Comparison of ENCODE assay signal across 30 mouse cellular contexts in the genomic region with DNA sequence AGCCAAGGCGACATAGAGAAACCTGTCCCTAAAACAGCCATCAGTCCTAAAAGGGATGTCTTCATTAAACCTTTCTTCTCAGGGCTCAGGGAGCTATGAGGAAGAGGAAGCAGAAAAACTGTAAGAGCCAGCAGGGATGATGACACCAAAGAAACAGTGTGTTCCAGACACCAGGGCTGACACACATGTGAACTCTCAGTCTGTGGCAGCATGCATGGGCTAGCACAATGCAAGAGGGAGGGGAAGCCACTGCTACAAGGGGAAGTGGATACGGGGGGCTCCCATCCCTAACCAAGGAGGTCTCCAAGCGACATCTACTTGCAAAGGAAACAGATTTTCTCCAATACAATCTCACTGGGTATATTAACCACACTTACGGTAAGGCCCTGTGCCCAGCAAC. TPM values are rescaled to one million over a fixed set of nuclear protein-coding genes. Genes with fewer than 3 reads are reported as not detected.
DNase-seq lines count a peak whose midpoint lies in the region; ATAC-seq and TF ChIP-seq lines count a peak whose summit lies in the region.
"Had no signal": no experiment of that assay in that cellular context is flagged by ENCODE, and none has a peak within 500 bp of the region (broad histone marks: within the 10 kb centered on the region; RNA-seq: fewer than 3 reads in every experiment).

No protein-coding gene starts in this region.

- H3K36me3 ChIP-seq in lung, postnatal 0 days (ENCODE audit: insufficient read depth, low read length): no peaks in the 10 kb centered on the region
- H3K36me3 ChIP-seq in hindbrain, embryonic 10.5 days: no peaks in the 10 kb centered on the region
- no peaks in the 10 kb centered on the region for H3K36me3 ChIP-seq in intestine, embryonic 15.5 days
- H3K36me3 ChIP-seq: heart, embryonic 13.5 days; limb, embryonic 10.5 days; limb, embryonic 15.5 days; neural tube, embryonic 15.5 days had no signal

- TF ChIP-seq EP300 in lung, postnatal 0 days (IDR thresholded peaks at IDR 0.05): peak; percentile 26; the same call in 1 of the 2 replicates

- peaks cover 6% of the 10 kb centered on the region; the same call in 1 of the 2 replicates for H3K4me1 ChIP-seq in lung, postnatal 0 days (ENCODE audit: insufficient read depth, low read depth, low read length)
- peaks cover 13% of the 10 kb centered on the region for H3K4me1 ChIP-seq in hindbrain, embryonic 10.5 days (replicated peaks)
- H3K4me1 ChIP-seq in intestine, embryonic 15.5 days (replicated peaks): peaks cover 13% of the 10 kb centered on the region

- ATAC-seq in lung, postnatal 0 days: no peak
- peak; percentile 87 for ATAC-seq in granulocyte monocyte progenitor cell, adult 5-6 weeks (replicated peaks; ENCODE audit: poor library complexity, severe bottlenecking)
- ATAC-seq in megakaryocyte progenitor cell, adult 5-6 weeks (replicated peaks; ENCODE audit: poor library complexity): peak; percentile 78
- ATAC-seq in intestine, embryonic 15.5 days: no peak
- ATAC-seq: activated CD4-positive, CD25-positive, alpha-beta regulatory T cell, adult 4 months; forebrain, embryonic 16.5 days; hindbrain, embryonic 16.5 days; intestine, embryonic 16.5 days had no signal

- no peaks in the 10 kb centered on the region for H3K27me3 ChIP-seq in lung, postnatal 0 days (replicated peaks; ENCODE audit: insufficient read depth, low read length)
- no peaks in the 10 kb centered on the region for H3K27me3 ChIP-seq in hindbrain, embryonic 10.5 days (ENCODE audit: insufficient read depth, poor library complexity, severe bottlenecking)
- H3K27me3 ChIP-seq in intestine, embryonic 15.5 days (replicated peaks): no peaks in the 10 kb centered on the region
- H3K27me3 ChIP-seq: heart, embryonic 13.5 days; limb, embryonic 15.5 days; neural tube, embryonic 15.5 days had no signal

- no peak for TF ChIP-seq CTCF in lung, postnatal 0 days (IDR thresholded peaks at IDR 0.05)

- no peak overlapping the region for H3K9ac ChIP-seq in lung, postnatal 0 days (replicated peaks; ENCODE audit: low read depth)
- H3K9ac ChIP-seq in intestine, embryonic 15.5 days: no peak overlapping the region
- H3K9ac ChIP-seq: heart, embryonic 13.5 days; limb, embryonic 15.5 days; liver, embryonic 14.5 days; lung, embryonic 14.5 days; neural tube, embryonic 15.5 days had no signal

- DNase-seq in lung, postnatal 0 days (ENCODE audit: low spot score): peak; percentile 28
- DNase-seq in lung, postnatal 14 days: no peak
- no peak for DNase-seq in hindbrain, embryonic 10.5 days (ENCODE audit: low spot score)
- no peak for DNase-seq in left cerebral cortex, postnatal 14 days (ENCODE audit: low spot score in 2 of 2)
- DNase-seq: adrenal gland, adult 8-10 months; B cell, adult 2 months; cerebellum, adult 11-12 months; cerebellum, postnatal 10 days; heart, postnatal 10 days; kidney, adult 9 months; kidney, postnatal 25 days; layer of hippocampus, postnatal 36 days; lung, embryonic 14.5 days; lung, postnatal 36 days; midbrain, embryonic 14.5 days; right cerebral cortex, postnatal 25 days; thymus, postnatal 25 days had no signal

- H3K4me3 ChIP-seq in lung, postnatal 0 days (ENCODE audit: low read depth, low read length): no peak overlapping the region
- H3K4me3 ChIP-seq in hindbrain, embryonic 10.5 days: no peak overlapping the region
- no peak overlapping the region for H3K4me3 ChIP-seq in intestine, embryonic 15.5 days (replicated peaks)
- H3K4me3 ChIP-seq: erythroblast, embryonic 14.5 days; heart, embryonic 13.5 days; limb, embryonic 10.5 days; limb, embryonic 15.5 days; neural tube, embryonic 15.5 days had no signal

- 84% methylated on average over 4 of the region's 4 CpGs for WGBS in lung, postnatal 0 days
- WGBS in hindbrain, embryonic 10.5 days: 91% methylated on average over 4 of the region's 4 CpGs
- 94% methylated on average over 4 of the region's 4 CpGs for WGBS in intestine, embryonic 15.5 days

- no peaks in the 10 kb centered on the region for H3K9me3 ChIP-seq in lung, postnatal 0 days (ENCODE audit: low read length)
- no peaks in the 10 kb centered on the region for H3K9me3 ChIP-seq in hindbrain, embryonic 10.5 days
- no peaks in the 10 kb centered on the region for H3K9me3 ChIP-seq in intestine, embryonic 15.5 days
- H3K9me3 ChIP-seq: heart, embryonic 13.5 days; limb, embryonic 10.5 days; limb, embryonic 15.5 days; neural tube, embryonic 15.5 days had no signal

- H3K27ac ChIP-seq in lung, postnatal 0 days (ENCODE audit: low read length): no peak overlapping the region
- H3K27ac ChIP-seq in hindbrain, embryonic 10.5 days: no peak overlapping the region
- H3K27ac ChIP-seq in intestine, embryonic 15.5 days: no peak overlapping the region
- H3K27ac ChIP-seq: heart, embryonic 13.5 days; limb, embryonic 10.5 days; limb, embryonic 15.5 days; liver, embryonic 14.5 days; neural tube, embryonic 15.5 days had no signal

- intact Hi-C loops in left cerebral cortex, postnatal 14 days (cut with DNase I): no loop called here

- no peak overlapping the region for H3K4me2 ChIP-seq in lung, postnatal 0 days (replicated peaks; ENCODE audit: low read depth, low read length)
- no peak overlapping the region for H3K4me2 ChIP-seq in intestine, embryonic 15.5 days (replicated peaks)
- H3K4me2 ChIP-seq: heart, embryonic 13.5 days; limb, embryonic 15.5 days; lung, embryonic 14.5 days; neural tube, embryonic 15.5 days had no signal

RNA-seq across cellular contexts. Expression of gene Adamtsl4, which starts 18.6 kb away (rescaled TPM):
- polyA plus RNA-seq in lung, postnatal 0 days (2015; fragmentation: Nextera tagmentation; extraction: Ambion mirVana): 11.8 and 13.2 TPM in 2 replicates
- total RNA-seq in granulocyte monocyte progenitor cell, adult 5-6 weeks (2014; fragmentation: Nextera tagmentation): 0.23 and 1.4 TPM in 2 replicates
- 0.17 TPM in 1 of 2 replicates, not detected in the other for total RNA-seq in granulocyte monocyte progenitor cell, adult 5-6 weeks (2017)
- total RNA-seq in megakaryocyte progenitor cell, adult 5-6 weeks (2015): 0.17 and 1.4 TPM in 2 replicates
- 0.33 TPM in 1 of 2 replicates, not detected in the other for total RNA-seq in megakaryocyte progenitor cell, adult 5-6 weeks (2017)
- 0.73 and 0.86 TPM in 2 replicates for polyA plus RNA-seq in hindbrain, embryonic 10.5 days (2016; fragmentation: Nextera tagmentation; extraction: Ambion mirVana)
- polyA plus RNA-seq in intestine, embryonic 15.5 days (2015; fragmentation: Nextera tagmentation; extraction: Ambion mirVana): 2.3 and 3.0 TPM in 2 replicates
- 1 to 10 TPM; 2.0 TPM for total RNA-seq in left cerebral cortex, postnatal 14 days (2021)

RNA-seq across cellular contexts. Expression of gene Ecm1, which starts 33.1 kb away (rescaled TPM):
- 94.3 and 107 TPM in 2 replicates for polyA plus RNA-seq in lung, postnatal 0 days (2015; fragmentation: Nextera tagmentation; extraction: Ambion mirVana)
- total RNA-seq in granulocyte monocyte progenitor cell, adult 5-6 weeks (2014; fragmentation: Nextera tagmentation): 5.6 and 10.4 TPM in 2 replicates
- 0.30 TPM in 1 of 2 replicates, not detected in the other for total RNA-seq in granulocyte monocyte progenitor cell, adult 5-6 weeks (2017)
- 3.9 and 5.4 TPM in 2 replicates for total RNA-seq in megakaryocyte progenitor cell, adult 5-6 weeks (2015)
- total RNA-seq in megakaryocyte progenitor cell, adult 5-6 weeks (2017): 0.37 and 1.8 TPM in 2 replicates
- 14.2 and 20.3 TPM in 2 replicates for polyA plus RNA-seq in hindbrain, embryonic 10.5 days (2016; fragmentation: Nextera tagmentation; extraction: Ambion mirVana)
- polyA plus RNA-seq in intestine, embryonic 15.5 days (2015; fragmentation: Nextera tagmentation; extraction: Ambion mirVana): 20.2 and 20.9 TPM in 2 replicates
- total RNA-seq in left cerebral cortex, postnatal 14 days (2021): 10 to 100 TPM; 11.4 to 13.2 TPM

RNA-seq across cellular contexts. Expression of gene Mcl1, which starts 47.7 kb away (rescaled TPM):
- 99.6 and 101 TPM in 2 replicates for polyA plus RNA-seq in lung, postnatal 0 days (2015; fragmentation: Nextera tagmentation; extraction: Ambion mirVana)
- total RNA-seq in granulocyte monocyte progenitor cell, adult 5-6 weeks (2014; fragmentation: Nextera tagmentation): 88.5 and 94.4 TPM in 2 replicates
- 123 and 124 TPM in 2 replicates for total RNA-seq in granulocyte monocyte progenitor cell, adult 5-6 weeks (2017)
- total RNA-seq in megakaryocyte progenitor cell, adult 5-6 weeks (2015): 154 and 191 TPM in 2 replicates
- 131 and 135 TPM in 2 replicates for total RNA-seq in megakaryocyte progenitor cell, adult 5-6 weeks (2017)
- polyA plus RNA-seq in hindbrain, embryonic 10.5 days (2016; fragmentation: Nextera tagmentation; extraction: Ambion mirVana): 47.2 and 53.4 TPM in 2 replicates
- 50.5 and 52.3 TPM in 2 replicates for polyA plus RNA-seq in intestine, embryonic 15.5 days (2015; fragmentation: Nextera tagmentation; extraction: Ambion mirVana)
- total RNA-seq in left cerebral cortex, postnatal 14 days (2021): 10 to 100 TPM; 58.6 to 69.2 TPM

RNA-seq across cellular contexts. Expression of gene Tars2, which starts 53.7 kb away (rescaled TPM):
- 18.5 and 19.3 TPM in 2 replicates for polyA plus RNA-seq in lung, postnatal 0 days (2015; fragmentation: Nextera tagmentation; extraction: Ambion mirVana)
- 63.0 and 69.1 TPM in 2 replicates for total RNA-seq in granulocyte monocyte progenitor cell, adult 5-6 weeks (2014; fragmentation: Nextera tagmentation)
- total RNA-seq in granulocyte monocyte progenitor cell, adult 5-6 weeks (2017): 47.6 and 53.2 TPM in 2 replicates
- total RNA-seq in megakaryocyte progenitor cell, adult 5-6 weeks (2015): 27.8 and 29.9 TPM in 2 replicates
- total RNA-seq in megakaryocyte progenitor cell, adult 5-6 weeks (2017): 47.3 and 52.2 TPM in 2 replicates
- 58.8 and 69.9 TPM in 2 replicates for polyA plus RNA-seq in hindbrain, embryonic 10.5 days (2016; fragmentation: Nextera tagmentation; extraction: Ambion mirVana)
- 54.4 and 54.5 TPM in 2 replicates for polyA plus RNA-seq in intestine, embryonic 15.5 days (2015; fragmentation: Nextera tagmentation; extraction: Ambion mirVana)
- 10 to 100 TPM; 37.3 to 40.8 TPM for total RNA-seq in left cerebral cortex, postnatal 14 days (2021)

Comparison
In these comparisons a context has a peak if more than half of its experiments do, and no peak if none do; other contexts are left out.
1. ATAC-seq: peak in granulocyte monocyte progenitor cell, adult 5-6 weeks (single experiment) and megakaryocyte progenitor cell, adult 5-6 weeks (single experiment); none in lung, postnatal 0 days (single experiment) and intestine, embryonic 15.5 days (single experiment).